Mouse (Mus musculus) liver, adult 2 months (tissue): ENCODE measurements around the gene Lcp2. TPM values are rescaled to one million over a fixed set of nuclear protein-coding genes. Genes with fewer than 3 reads are reported as not detected.

Source experiments
- DNase-seq: peaks from one replicate; pipeline ENCODE4 v3.0.0-alpha.2; 2011; ENCODE audit warnings: low read depth, low spot score; ENCODE audit errors: extremely low read depth
- H3K27ac ChIP-seq: fragments of 200-500 bp; replicated peaks from 2 replicates; pipeline ENCODE4 v1.5.1; 2012; ENCODE audit warnings: low read depth, mild to moderate bottlenecking, control low read depth, inconsistent platforms, low read length; ENCODE audit not compliant: insufficient read depth
- H3K27me3 ChIP-seq: fragments of 200-500 bp; 2 replicates; pipeline ENCODE4 v1.6.1; 2012; ENCODE audit warnings: mild to moderate bottlenecking, moderate library complexity, low read length, inconsistent platforms; ENCODE audit not compliant: control insufficient read depth, insufficient read depth
- H3K36me3 ChIP-seq: fragments of 200-500 bp; 2 replicates; pipeline ENCODE4 v1.6.1; 2012; ENCODE audit warnings: low read length, inconsistent platforms; ENCODE audit not compliant: control insufficient read depth, insufficient read depth
- H3K4me1 ChIP-seq: fragments of 200-500 bp; 2 replicates; pipeline ENCODE4 v1.6.1; 2011; ENCODE audit warnings: low read length; ENCODE audit not compliant: control insufficient read depth, insufficient read depth
- H3K4me3 ChIP-seq: fragments of 200-500 bp; 2 replicates; pipeline ENCODE4 v1.5.1; 2011; ENCODE audit warnings: low read depth, mild to moderate bottlenecking, control low read depth, low read length, moderate library complexity; ENCODE audit not compliant: insufficient read depth
- H3K79me2 ChIP-seq: fragments of 200-500 bp; 2 replicates; pipeline ENCODE4 v1.6.1; 2012; ENCODE audit warnings: inconsistent platforms, mild to moderate bottlenecking, low read length, moderate library complexity; ENCODE audit not compliant: control insufficient read depth, insufficient read depth
- H3K9ac ChIP-seq: fragments of 200-500 bp; 2 replicates; pipeline ENCODE4 v1.6.1; 2012; ENCODE audit warnings: low read depth, mild to moderate bottlenecking, control low read depth, inconsistent platforms, low read length
- CTCF ChIP-seq: fragments of 200-500 bp; IDR thresholded peaks from 2 replicates; pipeline ENCODE4 v1.5.1; 2011; ENCODE audit warnings: low read depth, low read length, control low read depth
- POLR2A ChIP-seq: fragments of 200-500 bp; IDR thresholded peaks from 2 replicates; pipeline ENCODE4 v1.6.1; 2011; ENCODE audit warnings: low read length, control low read depth; ENCODE audit not compliant: insufficient read depth; ENCODE audit errors: extremely low read depth
- WGBS: fragments of 180-500 bp; shearing (Covaris S2); methylation state at CpG from one replicate; pipeline ENCODE4 v1.1.7; 2018; 5-methylcytosine and 5-hydroxymethylcytosine counted together
- polyA plus RNA-seq: library from polyadenylated mRNA; depleted of rRNA; stranded (reverse); fragments of >200 nt; gene quantifications from 2 replicates; pipeline ENCODE4 v1.2.3, GENCODE M21; 2012
- total RNA-seq: library from RNA; depleted of rRNA; stranded (reverse); fragments of >200 nt; gene quantifications from 2 replicates; pipeline ENCODE4 v1.2.3, GENCODE M21; 2014

The Lcp2 gene
- total and polyA plus RNA-seq, 2 experiments, result 2.3 to 2.9 TPM

- H3K9ac ChIP-seq, result no peak overlapping the region
- no peaks in the 10 kb centered on the region for H3K27me3 ChIP-seq
- no peaks in the 10 kb centered on the region; the same call in 1 of the 2 replicates for H3K36me3 ChIP-seq
- TF ChIP-seq POLR2A, result no peak
- TF ChIP-seq CTCF, result no peak
- H3K4me1 ChIP-seq, result no peaks in the 10 kb centered on the region
- no peak overlapping the region; the same call in 1 of the 2 replicates for H3K27ac ChIP-seq
- 84% methylated on average over 8 of the region's 8 CpGs for WGBS
- DNase-seq, result no peak
- no peaks in the 10 kb centered on the region for H3K79me2 ChIP-seq
- peak overlapping the region; percentile 44 for H3K4me3 ChIP-seq
These were observed 1.8 kb downstream of the Lcp2 start for GRCm38 (mm10) chr11:34048375-34049124.

GRCm38 (mm10) chr11:34049125-34049379, 2.3 kb downstream of the Lcp2 start:
- Histone ChIP-seq H3K27me3 (no peaks in the 10 kb centered on the region), H3K36me3 (no peaks in the 10 kb centered on the region; the same call in 1 of the 2 replicates), H3K27ac (no peak overlapping the region), H3K4me3 (peak overlapping the region; percentile 44), H3K4me1 (no peaks in the 10 kb centered on the region), H3K79me2 (no peaks in the 10 kb centered on the region), H3K9ac (no peak overlapping the region)
- WGBS, result 83% methylated on average over 1 of the region's 1 CpGs
- no peak for DNase-seq
- TF ChIP-seq CTCF (no peak), POLR2A (no peak)

DNA sequence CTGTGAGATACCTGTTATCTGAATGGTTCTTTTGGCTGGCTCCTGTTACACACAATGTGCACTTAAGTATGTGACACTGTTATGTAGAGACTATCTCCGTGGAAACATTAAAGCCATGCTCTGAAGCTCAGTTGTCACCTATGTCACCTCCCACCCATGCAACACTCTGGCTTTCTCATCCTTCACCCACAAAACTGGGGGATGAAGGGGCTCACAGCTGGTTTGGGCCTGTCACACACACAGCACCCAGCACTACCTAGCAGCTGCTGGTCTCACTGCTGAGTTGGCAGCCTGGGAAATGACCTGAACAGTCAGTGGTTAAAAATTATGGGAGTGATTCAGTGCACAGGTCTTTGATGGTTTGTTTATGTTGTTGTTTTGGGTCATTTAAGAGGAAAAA, 3.3 kb downstream of the Lcp2 start:
- DNase-seq, result no peak
- Histone ChIP-seq H3K4me3 (no peak overlapping the region), H3K36me3 (no peaks in the 10 kb centered on the region; the same call in 1 of the 2 replicates), H3K4me1 (no peaks in the 10 kb centered on the region), H3K9ac (no peak overlapping the region), H3K79me2 (no peaks in the 10 kb centered on the region), H3K27me3 (no peaks in the 10 kb centered on the region), H3K27ac (no peak overlapping the region)
- 67% methylated on average over 1 of the region's 1 CpGs for WGBS
- TF ChIP-seq CTCF (no peak), POLR2A (no peak)

DNA sequence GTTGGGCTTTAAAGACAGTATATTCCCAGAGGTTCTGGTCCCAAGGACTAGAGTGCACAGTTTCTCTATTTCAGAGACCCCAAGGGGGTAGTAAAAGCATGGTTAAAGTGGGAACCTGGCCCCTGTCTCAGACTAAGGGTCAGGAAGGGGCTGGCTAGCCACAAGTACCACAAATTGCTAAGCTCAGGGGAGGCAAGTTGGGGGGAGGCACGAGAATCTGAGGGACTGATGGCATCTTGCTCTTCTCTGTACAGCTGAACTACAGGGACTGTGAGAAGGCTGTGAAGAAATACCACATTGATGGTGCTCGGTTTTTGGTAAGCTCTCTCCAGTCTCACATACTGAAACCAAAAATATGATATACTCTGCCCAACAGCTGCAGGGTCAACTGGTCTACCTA, 3.9 kb downstream of the Lcp2 start:
- H3K27ac ChIP-seq, result no peak overlapping the region
- 62% methylated on average over 2 of the region's 2 CpGs for WGBS

DNA sequence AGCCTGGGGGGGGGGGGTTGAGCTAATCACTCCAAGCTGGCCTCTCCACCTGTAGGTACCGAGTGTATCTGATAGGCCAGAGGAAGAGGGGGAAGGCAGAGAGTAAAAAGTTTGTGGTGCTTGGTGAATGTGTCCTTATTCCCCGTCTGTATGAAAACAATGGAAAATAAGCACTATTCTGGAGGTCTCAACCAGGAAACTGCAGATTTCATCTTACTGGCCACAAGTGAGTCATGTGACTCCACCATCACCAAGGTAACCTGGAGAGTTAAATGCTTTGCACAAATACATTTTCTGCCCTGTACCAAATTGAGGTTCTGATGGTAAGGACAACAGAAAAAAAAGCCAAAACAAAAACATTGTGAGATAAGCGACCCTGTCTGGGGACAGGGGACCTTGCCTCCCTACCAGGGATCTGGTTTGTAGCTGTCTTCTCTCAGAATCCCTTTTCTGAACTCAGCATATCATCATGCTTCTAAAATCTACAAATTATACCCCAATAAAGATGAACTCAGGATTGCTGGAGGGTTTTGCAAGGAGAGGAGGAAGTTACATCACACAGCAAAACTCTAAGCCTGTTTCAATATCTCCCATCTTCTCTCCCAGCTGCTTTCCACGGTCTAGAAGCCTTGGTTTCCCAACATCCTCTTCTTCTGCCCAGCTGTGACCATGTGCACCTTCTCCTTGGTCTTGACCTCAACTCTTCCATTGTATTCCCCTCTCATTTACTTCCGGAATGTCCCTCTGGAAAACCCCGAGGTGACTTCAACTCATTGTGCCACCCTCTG, 6.5 kb downstream of the Lcp2 start:
- H3K36me3 ChIP-seq, result no peaks in the 10 kb centered on the region; the same call in 1 of the 2 replicates
- no peak overlapping the region for H3K4me3 ChIP-seq
- H3K27me3 ChIP-seq, result no peaks in the 10 kb centered on the region
- H3K9ac ChIP-seq, result no peak overlapping the region
- DNase-seq, result no peak
- H3K4me1 ChIP-seq, result no peaks in the 10 kb centered on the region
- no peaks in the 10 kb centered on the region for H3K79me2 ChIP-seq
- TF ChIP-seq CTCF (no peak), POLR2A (no peak)
- WGBS, result 79% methylated on average over 6 of the region's 6 CpGs
- H3K27ac ChIP-seq, result no peak overlapping the region

More for the DNA sequence above, 3.9 kb downstream of the Lcp2 start:
- DNase-seq, result no peak
- Histone ChIP-seq H3K36me3 (no peaks in the 10 kb centered on the region; the same call in 1 of the 2 replicates), H3K4me1 (no peaks in the 10 kb centered on the region), H3K4me3 (no peak overlapping the region), H3K27me3 (no peaks in the 10 kb centered on the region), H3K79me2 (no peaks in the 10 kb centered on the region), H3K9ac (no peak overlapping the region)
- no peak for TF ChIP-seq CTCF
- no peak for TF ChIP-seq POLR2A
